Mouse (Mus musculus) macrophage (primary cell): Measurements from ENCODE around the gene Dagla. TPM values are rescaled to one million over a fixed set of nuclear protein-coding genes. Genes with fewer than 3 reads are reported as not detected.

Experiments used
- H3K27ac ChIP-seq: fragments of 350-480 bp; formaldehyde crosslinking; 2 replicates; pipeline ENCODE4 v1.9.0; 2021
- H3K36me3 ChIP-seq: fragments of 350-480 bp; formaldehyde crosslinking; 2 replicates; pipeline ENCODE4 v1.9.0; 2021; ENCODE audit errors: inconsistent target
- H3K4me3 ChIP-seq: fragments of 350-480 bp; formaldehyde crosslinking; 2 replicates; pipeline ENCODE4 v1.9.0; 2021; ENCODE audit errors: inconsistent target
- H3K79me2 ChIP-seq: fragments of 350-480 bp; formaldehyde crosslinking; 2 replicates; pipeline ENCODE4 v1.9.0; 2021; ENCODE audit errors: inconsistent target
- WGBS: methylation state at CpG from one replicate; pipeline ENCODE4 v1.1.7; 2026; ENCODE audit warnings: inconsistent platforms; ENCODE audit not compliant: missing documents; 5-methylcytosine and 5-hydroxymethylcytosine counted together
- polyA plus RNA-seq: library from polyadenylated mRNA; stranded (reverse); fragments of 250-400 nt; gene quantifications from 3 replicates; pipeline ENCODE4 v1.2.4, GENCODE M21; 2018; ENCODE audit warnings: inconsistent platforms

The Dagla gene
- polyA plus RNA-seq, 1 experiment from 2014 or later: 2.9 TPM

DNA sequence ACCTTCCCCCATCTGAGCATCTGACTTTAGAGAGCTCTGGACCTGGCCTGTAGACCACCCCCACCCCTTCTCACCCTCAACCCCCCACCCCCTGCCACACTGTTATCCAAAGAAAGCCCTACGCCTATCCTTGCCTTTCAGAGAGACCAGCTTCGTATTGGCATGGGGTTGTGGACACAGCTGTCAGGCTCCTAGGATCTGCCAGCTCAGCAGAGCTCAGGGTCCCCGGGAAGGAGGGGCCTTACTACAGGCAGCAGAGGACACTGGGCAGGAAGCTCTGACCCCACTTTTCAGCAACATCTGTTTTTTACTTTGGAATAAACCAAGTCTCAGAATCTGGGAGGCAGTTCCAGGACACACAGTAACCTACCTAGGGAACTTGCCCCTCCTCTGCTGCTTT is 21.9 kb upstream of the Dagla start:
- no peaks in the 10 kb centered on the region for H3K36me3 ChIP-seq
- WGBS: 87% methylated on average over 3 of the region's 3 CpGs
- no peaks in the 10 kb centered on the region for H3K79me2 ChIP-seq
- no peak overlapping the region for H3K27ac ChIP-seq
- no peak overlapping the region for H3K4me3 ChIP-seq

- no peaks in the 10 kb centered on the region for H3K79me2 ChIP-seq
- no peaks in the 10 kb centered on the region for H3K36me3 ChIP-seq
- H3K27ac ChIP-seq: no peak overlapping the region
- no peak overlapping the region for H3K4me3 ChIP-seq
- 89% methylated on average over 3 of the region's 5 CpGs for WGBS
These were observed 19.2 kb upstream of the Dagla start for GRCm38 (mm10) chr19:10323860-10324259.

- H3K27ac ChIP-seq: no peak overlapping the region
- no peaks in the 10 kb centered on the region for H3K79me2 ChIP-seq
- no peaks in the 10 kb centered on the region for H3K36me3 ChIP-seq
- no peak overlapping the region for H3K4me3 ChIP-seq
- WGBS: 32% methylated on average over 9 of the region's 9 CpGs
These were observed 18.7 kb upstream of the Dagla start for GRCm38 (mm10) chr19:10323362-10323837.

- H3K4me3 ChIP-seq: no peak overlapping the region
- H3K79me2 ChIP-seq: no peaks in the 10 kb centered on the region
- H3K36me3 ChIP-seq: no peaks in the 10 kb centered on the region
- 27% methylated on average over 4 of the region's 4 CpGs for WGBS
- no peak overlapping the region for H3K27ac ChIP-seq
These were observed 13.1 kb upstream of the Dagla start for GRCm38 (mm10) chr19:10317795-10318194.

- WGBS: 88% methylated on average over 2 of the region's 2 CpGs
- Histone ChIP-seq H3K27ac (no peak overlapping the region), H3K79me2 (no peaks in the 10 kb centered on the region), H3K36me3 (no peaks in the 10 kb centered on the region), H3K4me3 (no peak overlapping the region)
These were observed 12.7 kb upstream of the Dagla start for GRCm38 (mm10) chr19:10317358-10317757.

DNA sequence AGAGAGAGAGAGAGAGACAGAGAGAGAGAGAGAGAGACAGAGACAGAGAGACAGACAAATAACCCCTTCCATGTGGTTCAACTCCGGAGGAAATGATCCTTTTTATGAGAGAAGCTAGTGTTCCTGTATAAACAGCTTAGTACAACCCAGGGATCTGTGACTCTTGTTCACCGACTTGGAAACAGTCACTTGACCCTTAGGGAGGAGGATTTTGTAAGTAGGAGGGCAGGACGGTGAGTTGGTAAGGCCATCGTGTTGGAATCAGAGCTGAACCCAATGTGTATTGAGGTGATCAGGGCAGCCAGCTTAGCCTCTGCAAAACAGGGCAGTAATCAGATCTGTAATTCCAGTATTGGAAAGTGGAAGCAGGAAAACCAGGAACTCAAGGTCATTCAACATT is 12.3 kb upstream of the Dagla start:
- no peak overlapping the region for H3K27ac ChIP-seq
- H3K79me2 ChIP-seq: no peaks in the 10 kb centered on the region
- 79% methylated on average over 4 of the region's 4 CpGs for WGBS
- H3K4me3 ChIP-seq: no peak overlapping the region
- H3K36me3 ChIP-seq: no peaks in the 10 kb centered on the region

- Histone ChIP-seq H3K36me3 (no peaks in the 10 kb centered on the region), H3K79me2 (no peaks in the 10 kb centered on the region), H3K4me3 (no peak overlapping the region), H3K27ac (no peak overlapping the region)
- WGBS: 93% methylated on average over 7 of the region's 8 CpGs
These were observed 7.4 kb upstream of the Dagla start for GRCm38 (mm10) chr19:10312072-10312471.

DNA sequence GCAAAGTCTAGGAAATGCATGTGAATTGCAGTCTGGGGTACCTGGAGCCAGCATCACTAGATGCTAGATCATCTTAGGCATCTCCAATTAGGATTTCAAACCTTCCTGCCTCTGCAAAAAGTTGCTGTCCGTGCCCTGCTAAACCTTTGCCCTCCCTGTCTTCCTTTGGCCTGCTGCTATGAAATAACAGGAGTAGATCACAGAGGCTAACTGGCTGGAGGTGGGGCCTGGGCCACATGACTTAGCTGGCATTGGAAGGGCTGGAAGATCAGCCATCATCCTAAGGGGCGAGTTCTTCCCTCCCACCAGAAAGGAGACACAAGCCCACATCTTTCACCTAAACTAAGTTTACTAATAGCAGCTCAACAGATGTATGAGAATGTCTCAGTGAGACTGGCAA is 4.3 kb upstream of the Dagla start:
- no peaks in the 10 kb centered on the region for H3K36me3 ChIP-seq
- 58% methylated on average over 2 of the region's 2 CpGs for WGBS
- H3K4me3 ChIP-seq: no peak overlapping the region
- H3K79me2 ChIP-seq: no peaks in the 10 kb centered on the region
- H3K27ac ChIP-seq: no peak overlapping the region

DNA sequence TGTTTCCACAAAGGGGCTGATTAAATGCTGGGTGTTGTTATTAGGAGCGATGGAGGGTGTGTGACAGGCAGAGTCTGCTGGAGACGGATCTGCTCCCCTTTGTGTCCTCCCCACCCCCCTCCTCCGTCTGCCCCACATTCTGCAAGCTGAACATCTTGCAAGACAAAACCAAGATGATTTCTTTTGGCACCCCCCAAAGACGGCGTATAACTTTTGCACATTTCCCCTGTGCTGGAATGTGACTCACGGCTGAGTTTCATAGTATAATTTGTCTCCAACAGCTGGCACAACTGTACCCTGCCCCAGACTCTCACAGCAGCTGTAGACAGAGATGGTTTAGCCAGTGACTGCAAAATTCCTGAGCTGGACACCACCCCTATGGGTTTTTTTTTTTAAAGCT is 3.3 kb upstream of the Dagla start:
- Histone ChIP-seq H3K79me2 (peaks cover 2% of the 10 kb centered on the region; the same call in 1 of the 2 replicates), H3K27ac (no peak overlapping the region), H3K4me3 (no peak overlapping the region), H3K36me3 (no peaks in the 10 kb centered on the region)
- WGBS: 76% methylated on average over 6 of the region's 6 CpGs

GRCm38 (mm10) chr19:10307351-10307750 is 2.7 kb upstream of the Dagla start:
- Histone ChIP-seq H3K4me3 (no peak overlapping the region), H3K36me3 (no peaks in the 10 kb centered on the region), H3K27ac (no peak overlapping the region), H3K79me2 (peaks cover 7% of the 10 kb centered on the region; the same call in 1 of the 2 replicates)
- 84% methylated on average over 5 of the region's 5 CpGs for WGBS

- peaks cover 7% of the 10 kb centered on the region; the same call in 1 of the 2 replicates for H3K79me2 ChIP-seq
- WGBS: 88% methylated on average over 5 of the region's 5 CpGs
- no peaks in the 10 kb centered on the region for H3K36me3 ChIP-seq
- no peak overlapping the region for H3K4me3 ChIP-seq
- H3K27ac ChIP-seq: no peak overlapping the region
These were observed 2.0 kb upstream of the Dagla start for GRCm38 (mm10) chr19:10306521-10307243.

GRCm38 (mm10) chr19:10305640-10306039 is 963 bp upstream of the Dagla start:
- Histone ChIP-seq H3K4me3 (no peak overlapping the region), H3K36me3 (no peaks in the 10 kb centered on the region), H3K79me2 (peaks cover 17% of the 10 kb centered on the region; the same call in 1 of the 2 replicates), H3K27ac (no peak overlapping the region)
- WGBS: 42% methylated on average over 12 of the region's 12 CpGs

GRCm38 (mm10) chr19:10304395-10304794 is 282 bp downstream of the Dagla start:
- Histone ChIP-seq H3K36me3 (no peaks in the 10 kb centered on the region), H3K4me3 (peak overlapping the region; percentile 14; the same call in 1 of the 2 replicates), H3K79me2 (peaks cover 27% of the 10 kb centered on the region; the same call in 1 of the 2 replicates), H3K27ac (no peak overlapping the region)
- 20% methylated on average over 23 of the region's 37 CpGs for WGBS

- H3K36me3 ChIP-seq: no peaks in the 10 kb centered on the region
- 73% methylated on average over 3 of the region's 3 CpGs for WGBS
These were observed 1.8 kb downstream of the Dagla start for GRCm38 (mm10) chr19:10302852-10303251.

GRCm38 (mm10) chr19:10301866-10302356 is 2.8 kb downstream of the Dagla start:
- H3K4me3 ChIP-seq: no peak overlapping the region
- peaks cover 29% of the 10 kb centered on the region; the same call in 1 of the 2 replicates for H3K79me2 ChIP-seq
- WGBS: 86% methylated on average over 4 of the region's 4 CpGs
- no peaks in the 10 kb centered on the region for H3K36me3 ChIP-seq
- H3K27ac ChIP-seq: no peak overlapping the region

More at GRCm38 (mm10) chr19:10302852-10303251, 1.8 kb downstream of the Dagla start:
- peaks cover 29% of the 10 kb centered on the region; the same call in 1 of the 2 replicates for H3K79me2 ChIP-seq
- no peak overlapping the region for H3K27ac ChIP-seq
- no peak overlapping the region for H3K4me3 ChIP-seq
